Mouse (Mus musculus) hindbrain, embryonic 13.5 days (tissue): ENCODE data around the gene Kif5a. TPM values are rescaled to one million over a fixed set of nuclear protein-coding genes. Genes with fewer than 3 reads are reported as not detected.
A peak's percentile ranks its signal among the peaks of the same experiment; 100 is the strongest.
"Not testable (repeated sequence)": the region's sequence is repeated elsewhere in the genome, so short reads cannot be mapped to it uniquely, and the experiment has no call there.

Source experiments
- ATAC-seq: fragments of 200-750 bp; cut with Nextera tagmentation; 2 replicates; pipeline ENCODE4 v1.8.0; 2017; ENCODE audit warnings: moderate TSS enrichment; ENCODE audit not compliant: low FRiP score
- H3K27ac ChIP-seq: fragments of 300-500 bp; sonication (generic); 2 replicates; pipeline ENCODE4 v1.5.1; 2015; ENCODE audit warnings: inconsistent platforms, mild to moderate bottlenecking, moderate library complexity
- H3K27me3 ChIP-seq: fragments of 300-500 bp; sonication (generic); 2 replicates; pipeline ENCODE4 v1.6.1; 2015; ENCODE audit warnings: mild to moderate bottlenecking, inconsistent platforms
- H3K36me3 ChIP-seq: fragments of 300-500 bp; sonication (generic); 2 replicates; pipeline ENCODE4 v1.6.1; 2015; ENCODE audit warnings: mild to moderate bottlenecking, inconsistent platforms
- H3K4me1 ChIP-seq: fragments of 300-500 bp; sonication (generic); replicated peaks from 2 replicates; pipeline ENCODE4 v1.6.1; 2015; ENCODE audit warnings: inconsistent platforms
- H3K4me2 ChIP-seq: fragments of 300-500 bp; sonication (generic); 2 replicates; pipeline ENCODE4 v1.6.1; 2015; ENCODE audit warnings: inconsistent platforms, mild to moderate bottlenecking, moderate library complexity
- H3K4me3 ChIP-seq: fragments of 300-500 bp; sonication (generic); 2 replicates; pipeline ENCODE4 v1.5.1; 2015; ENCODE audit warnings: mild to moderate bottlenecking, inconsistent platforms
- H3K9ac ChIP-seq: fragments of 300-500 bp; sonication (generic); 2 replicates; pipeline ENCODE4 v1.6.1; 2015; ENCODE audit warnings: mild to moderate bottlenecking, inconsistent platforms
- H3K9me3 ChIP-seq: fragments of 300-500 bp; sonication (generic); 2 replicates; pipeline ENCODE4 v1.6.1; 2016; ENCODE audit warnings: inconsistent platforms
- WGBS: fragments of 180-500 bp; shearing (Covaris S2); methylation state at CpG from one replicate; pipeline ENCODE4 v1.1.7; 2015; 5-methylcytosine and 5-hydroxymethylcytosine counted together
- polyA plus RNA-seq: library from polyadenylated mRNA; unstranded; fragments of >200 nt; fragmentation: Nextera tagmentation; extraction: Ambion mirVana; gene quantifications from 2 replicates; pipeline ENCODE4 v1.2.1, GENCODE M21; 2015

Kif5a gene
- polyA plus RNA-seq: 86.3 and 88.5 TPM in 2 replicates

DNA sequence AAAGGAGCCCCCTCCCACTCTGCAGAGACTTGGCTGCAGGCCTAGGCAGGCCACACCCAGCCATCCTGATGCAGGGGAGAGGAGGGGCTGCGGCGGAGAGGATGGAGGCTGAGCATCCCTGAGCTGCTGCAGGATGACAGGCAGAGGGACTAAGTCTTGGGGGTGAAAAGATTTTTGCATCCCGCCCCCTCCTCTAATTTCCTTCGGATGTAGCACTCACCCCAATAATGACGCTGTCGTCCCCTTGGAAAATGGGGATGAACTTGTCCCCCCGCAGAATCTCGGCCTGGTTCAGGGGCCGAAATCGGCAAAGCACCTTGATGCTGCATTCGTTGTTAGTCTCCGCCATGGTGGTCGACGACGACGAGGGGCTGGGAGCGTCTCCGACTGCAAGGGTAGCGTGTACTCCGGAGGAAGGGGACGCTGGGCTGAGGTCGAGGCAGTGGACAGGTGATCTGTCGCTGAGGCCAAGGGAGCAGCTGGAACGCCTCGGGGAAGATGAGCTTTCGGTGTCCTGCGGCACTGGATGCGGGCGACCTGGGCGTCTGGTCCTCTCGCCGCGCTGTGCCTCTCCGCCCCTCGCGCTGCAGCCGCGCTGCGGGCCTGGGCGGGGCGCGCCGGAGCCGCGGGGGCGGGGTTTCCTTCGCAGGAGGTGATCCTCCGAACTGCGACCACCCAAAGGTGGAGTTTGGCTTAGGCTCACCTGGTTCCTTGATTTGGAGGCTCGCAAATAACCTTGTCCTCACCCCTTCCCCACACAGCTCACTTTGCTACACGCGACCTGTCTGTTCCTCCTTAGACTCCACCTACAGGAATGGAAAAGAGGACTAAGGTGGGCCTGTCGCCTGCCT, at the start of gene Kif5a:
TSS of gene Kif5a (minus strand) at position 801 of the 851 bp plus-strand sequence.
- Histone ChIP-seq H3K27ac (peak within 1 kb of the TSS; percentile 96), H3K36me3 (0 out of 2 replicates have a peak, but pooled peaks cover 2% of the 10 kb centered on the region), H3K4me2 (peak within 1 kb of the TSS; percentile 89), H3K4me1 (peaks cover 64% of the 10 kb centered on the region), H3K4me3 (peak within 1 kb of the TSS; percentile 70), H3K9me3 (no peaks in the 10 kb centered on the region), H3K9ac (peak within 1 kb of the TSS; percentile 93), H3K27me3 (0 out of 2 replicates have a peak, but pooled peaks cover 4% of the 10 kb centered on the region)
- under 1% methylated on average over 53 of the region's 53 CpGs for WGBS
- ATAC-seq: peak; percentile 55

DNA sequence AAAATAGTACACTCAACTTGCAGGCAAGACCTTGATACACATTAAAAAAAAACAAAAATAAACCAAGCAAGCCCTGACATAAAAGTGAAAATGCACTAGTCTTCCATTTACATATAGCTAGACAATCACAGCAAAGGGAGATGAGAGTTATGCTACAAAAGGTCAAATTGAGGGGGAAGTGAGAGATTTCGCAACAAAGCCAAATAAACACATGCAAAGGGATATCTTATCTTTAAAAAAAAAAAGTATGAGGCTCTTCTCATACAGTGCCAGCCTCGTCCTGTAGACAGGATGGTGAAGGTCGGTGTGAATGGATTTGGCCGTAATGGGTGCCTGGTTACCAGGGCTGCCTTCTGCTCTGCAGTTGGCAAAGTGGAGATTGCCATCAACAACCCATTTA, 49.7 kb upstream of the Kif5a start:
- 80% methylated on average over 4 of the region's 4 CpGs for WGBS
- ATAC-seq: no peak
- H3K9me3 ChIP-seq: no peaks in the 10 kb centered on the region
- no peak overlapping the region for H3K27ac ChIP-seq
- H3K4me3 ChIP-seq: no peak overlapping the region
- no peak overlapping the region for H3K4me2 ChIP-seq
- peaks cover 14% of the 10 kb centered on the region for H3K4me1 ChIP-seq
- H3K9ac ChIP-seq: no peak overlapping the region
- peaks cover 15% of the 10 kb centered on the region for H3K36me3 ChIP-seq
- 0 out of 2 replicates have a peak, but pooled peaks cover under 1% of the 10 kb centered on the region for H3K27me3 ChIP-seq

DNA sequence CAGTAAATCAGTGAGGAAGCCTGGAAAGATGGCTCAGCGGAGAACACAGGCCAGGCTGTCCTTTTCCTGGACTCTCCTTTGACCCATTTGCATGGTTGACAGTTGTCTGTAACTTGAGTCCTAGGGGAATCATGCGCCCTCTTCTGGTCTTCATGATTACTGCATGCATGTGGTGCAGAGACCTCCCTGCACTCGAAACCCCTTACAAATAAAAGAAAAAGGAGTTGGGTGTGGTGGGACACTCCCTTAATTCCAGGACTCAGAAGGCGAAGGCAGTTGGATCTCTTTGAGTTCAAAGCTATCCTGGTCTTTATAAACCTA, 49.2 kb upstream of the Kif5a start:
- H3K27ac ChIP-seq: peak overlapping the region; percentile 81
- H3K4me2 ChIP-seq: peak overlapping the region; percentile 82
- peak; percentile 21 for ATAC-seq
- peaks cover 21% of the 10 kb centered on the region for H3K36me3 ChIP-seq
- H3K4me1 ChIP-seq: peaks cover 14% of the 10 kb centered on the region
- no peaks in the 10 kb centered on the region for H3K9me3 ChIP-seq
- 1% methylated on average over 4 of the region's 4 CpGs for WGBS
- H3K9ac ChIP-seq: peak overlapping the region; percentile 85
- no peaks in the 10 kb centered on the region for H3K27me3 ChIP-seq
- peak overlapping the region; percentile 70 for H3K4me3 ChIP-seq

DNA sequence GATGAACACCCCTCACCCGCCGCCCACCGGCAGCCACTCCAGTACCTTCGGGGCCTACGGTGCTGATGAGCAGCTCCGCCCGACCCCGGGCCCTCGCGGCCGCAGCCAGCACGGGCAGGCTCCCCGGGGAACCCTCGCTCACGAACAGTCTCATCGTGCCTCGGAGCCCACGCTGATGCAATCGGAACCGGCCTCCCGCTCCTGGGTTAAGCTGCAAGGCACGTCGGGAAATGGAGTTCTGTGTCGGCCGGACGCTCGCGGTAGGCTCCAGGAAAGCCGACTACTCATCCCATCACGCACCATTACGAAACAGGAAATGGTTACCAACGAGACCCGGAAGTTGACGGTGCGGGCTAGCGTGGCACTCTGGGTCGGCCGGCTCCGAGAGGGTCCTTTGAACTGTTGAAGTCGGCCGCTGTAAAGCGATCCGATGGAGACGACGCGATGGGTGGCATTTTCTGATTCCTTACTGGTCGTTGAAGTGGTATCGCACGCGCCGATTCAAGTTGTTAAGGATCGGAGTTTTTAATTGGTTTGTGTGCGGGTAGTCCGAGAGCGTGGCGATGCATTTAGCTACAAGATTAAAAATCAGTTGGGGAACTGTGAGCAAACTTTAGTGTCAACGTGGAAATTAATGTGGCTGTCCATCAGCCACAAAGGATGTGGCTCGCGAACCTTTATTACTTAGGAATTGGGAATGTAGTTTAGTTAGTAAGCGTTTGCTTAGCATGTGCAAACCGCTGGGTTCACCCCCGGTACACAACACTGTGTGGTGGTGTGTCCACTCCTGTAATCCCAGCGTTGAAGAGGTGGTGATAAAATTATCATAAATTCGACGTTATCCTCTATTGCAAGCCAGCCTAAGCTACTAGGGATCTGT, 48.6 kb upstream of the Kif5a start, which contains the start of gene Mars:
TSS of gene Mars (minus strand) at position 311 of the 880 bp plus-strand sequence.
- Histone ChIP-seq H3K4me2 (peak within 1 kb of the TSS; percentile 82), H3K36me3 (peaks cover 27% of the 10 kb centered on the region), H3K27ac (peak within 1 kb of the TSS; percentile 85), H3K27me3 (no peaks in the 10 kb centered on the region), H3K9ac (peak within 1 kb of the TSS; percentile 85), H3K4me1 (peaks cover 14% of the 10 kb centered on the region), H3K4me3 (peak within 1 kb of the TSS; percentile 70), H3K9me3 (no peaks in the 10 kb centered on the region)
- peak; percentile 96 for ATAC-seq
- WGBS: under 1% methylated on average over 65 of the region's 65 CpGs

DNA sequence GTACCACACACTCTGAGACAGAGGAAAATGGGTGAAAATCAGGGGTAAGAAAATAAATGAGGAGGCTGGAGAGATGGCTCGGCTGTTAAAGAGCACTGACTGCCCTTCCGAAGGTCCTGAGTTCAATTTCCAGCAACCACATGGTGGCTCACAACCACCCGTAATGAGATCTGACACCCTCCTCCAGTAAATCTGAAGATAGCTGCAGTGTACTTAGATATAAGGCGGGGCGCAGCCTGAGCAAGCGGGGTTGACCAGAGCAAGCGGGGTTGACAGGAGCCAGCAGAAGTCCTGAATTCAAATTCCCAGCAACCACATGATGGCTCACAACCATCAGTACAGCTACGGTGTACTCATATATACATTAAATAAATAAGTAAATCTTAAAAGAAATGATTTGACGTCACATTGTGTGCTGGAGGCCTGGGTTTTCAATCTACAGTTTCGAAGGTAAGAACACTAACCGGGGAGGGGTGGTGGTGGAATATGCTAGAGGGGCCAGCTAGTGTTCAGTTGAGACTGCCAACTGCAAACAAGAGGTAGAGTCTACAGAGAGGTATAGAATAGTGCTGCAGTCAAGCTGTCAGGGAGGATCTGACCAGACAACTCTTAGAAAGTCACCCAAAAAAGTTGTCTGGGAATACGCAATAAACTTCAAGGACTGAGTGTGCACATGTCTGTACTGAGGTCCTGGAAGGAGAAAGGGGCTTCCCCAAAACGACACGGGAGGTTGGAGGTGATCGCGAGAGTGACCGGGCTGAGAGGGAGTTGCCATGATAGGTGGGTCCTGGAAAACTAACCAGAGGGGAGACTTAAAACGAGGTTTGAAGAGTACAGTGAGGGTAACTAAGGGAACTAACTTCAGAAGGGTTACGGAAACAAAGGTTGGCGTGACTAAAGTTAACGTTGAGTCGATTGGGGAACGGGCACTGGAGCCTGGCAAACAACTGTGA, 47.7 kb upstream of the Kif5a start:
- H3K27me3 ChIP-seq: no peaks in the 10 kb centered on the region
- H3K4me1 ChIP-seq: peaks cover 14% of the 10 kb centered on the region
- peaks cover 36% of the 10 kb centered on the region for H3K36me3 ChIP-seq
- ATAC-seq: peak; percentile 38
- H3K9ac ChIP-seq: peak overlapping the region; percentile 85
- peak overlapping the region; percentile 70 for H3K4me3 ChIP-seq
- peak overlapping the region; percentile 85 for H3K27ac ChIP-seq
- H3K4me2 ChIP-seq: peak overlapping the region; percentile 82
- 40% methylated on average over 23 of the region's 23 CpGs for WGBS
- no peaks in the 10 kb centered on the region for H3K9me3 ChIP-seq

DNA sequence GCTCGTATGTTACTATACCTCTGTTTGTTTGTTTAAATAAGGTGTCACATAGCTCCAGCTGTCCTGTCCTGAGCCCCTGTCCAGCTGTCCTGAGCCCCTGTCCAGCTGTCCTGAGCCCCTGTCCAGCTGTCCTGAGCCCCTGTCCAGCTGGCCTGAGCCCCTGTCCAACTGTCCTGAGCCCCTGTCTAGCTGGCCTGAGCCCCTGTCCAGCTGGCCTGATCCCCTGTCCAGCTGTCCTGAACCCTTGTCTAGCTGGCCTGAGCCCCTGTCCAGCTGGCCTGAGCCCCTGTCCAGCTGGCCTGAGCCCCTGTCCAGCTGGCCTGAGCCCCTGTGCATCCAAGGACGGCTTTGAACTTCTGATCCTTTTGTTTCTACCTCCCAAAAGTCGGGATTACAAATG, 46.0 kb upstream of the Kif5a start:
- H3K27me3 ChIP-seq, H3K4me3 ChIP-seq, H3K9ac ChIP-seq, ATAC-seq, H3K9me3 ChIP-seq, H3K4me2 ChIP-seq, H3K27ac ChIP-seq: not testable (repeated sequence)
- peaks cover 52% of the 10 kb centered on the region for H3K36me3 ChIP-seq
- WGBS: 93% methylated on average over 3 of the region's 3 CpGs
- peaks cover 14% of the 10 kb centered on the region for H3K4me1 ChIP-seq

DNA sequence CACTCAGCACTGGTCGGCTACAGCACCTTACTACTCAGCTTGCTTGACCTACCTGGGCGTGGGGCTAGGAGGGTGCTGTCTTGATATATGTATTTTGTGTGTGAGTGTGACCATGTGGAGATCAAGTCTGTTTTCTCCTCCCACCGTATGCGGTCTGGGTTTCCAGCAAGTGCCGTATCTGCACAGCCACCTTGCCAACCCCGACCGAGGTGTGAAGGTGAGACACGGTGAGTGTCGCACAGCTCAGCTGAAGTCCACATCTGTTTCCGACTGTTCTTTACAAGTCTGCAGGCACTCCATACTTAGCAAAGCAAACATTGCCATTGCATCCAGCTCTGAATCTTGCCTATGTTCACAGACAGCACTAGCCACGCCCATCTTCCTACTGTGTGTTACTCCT, 40.0 kb upstream of the Kif5a start:
- H3K9ac ChIP-seq: no peak overlapping the region
- 96% methylated on average over 11 of the region's 11 CpGs for WGBS
- H3K27me3 ChIP-seq: no peaks in the 10 kb centered on the region
- no peaks in the 10 kb centered on the region for H3K9me3 ChIP-seq
- no peak overlapping the region for H3K27ac ChIP-seq
- no peak overlapping the region for H3K4me2 ChIP-seq
- no peak overlapping the region for H3K4me3 ChIP-seq
- peaks cover 93% of the 10 kb centered on the region for H3K36me3 ChIP-seq
- no peak for ATAC-seq
- no peaks in the 10 kb centered on the region for H3K4me1 ChIP-seq

DNA sequence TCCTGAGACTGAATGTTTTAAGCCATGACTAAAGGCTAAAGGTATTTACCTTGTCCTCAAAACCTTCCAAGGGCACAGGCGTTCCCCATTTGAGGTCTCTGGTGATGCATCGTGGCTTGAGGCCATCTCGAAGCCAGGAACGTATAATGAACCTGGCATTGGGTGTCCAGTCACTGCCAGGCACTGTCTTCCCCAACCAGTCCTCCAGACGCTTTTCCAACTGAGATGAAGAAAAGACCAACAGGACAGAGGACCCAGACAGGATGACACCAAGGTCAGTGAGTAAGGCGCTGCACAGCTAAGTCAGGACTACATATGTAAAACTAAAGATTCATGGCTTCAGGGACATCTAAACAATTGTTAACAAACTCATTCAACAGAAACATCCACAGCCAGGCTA, 37.2 kb upstream of the Kif5a start:
- Histone ChIP-seq H3K36me3 (peaks cover 93% of the 10 kb centered on the region), H3K27me3 (no peaks in the 10 kb centered on the region), H3K4me1 (no peaks in the 10 kb centered on the region), H3K27ac (no peak overlapping the region), H3K9ac (no peak overlapping the region), H3K4me2 (no peak overlapping the region), H3K9me3 (no peaks in the 10 kb centered on the region), H3K4me3 (no peak overlapping the region)
- 90% methylated on average over 6 of the region's 6 CpGs for WGBS
- no peak for ATAC-seq

DNA sequence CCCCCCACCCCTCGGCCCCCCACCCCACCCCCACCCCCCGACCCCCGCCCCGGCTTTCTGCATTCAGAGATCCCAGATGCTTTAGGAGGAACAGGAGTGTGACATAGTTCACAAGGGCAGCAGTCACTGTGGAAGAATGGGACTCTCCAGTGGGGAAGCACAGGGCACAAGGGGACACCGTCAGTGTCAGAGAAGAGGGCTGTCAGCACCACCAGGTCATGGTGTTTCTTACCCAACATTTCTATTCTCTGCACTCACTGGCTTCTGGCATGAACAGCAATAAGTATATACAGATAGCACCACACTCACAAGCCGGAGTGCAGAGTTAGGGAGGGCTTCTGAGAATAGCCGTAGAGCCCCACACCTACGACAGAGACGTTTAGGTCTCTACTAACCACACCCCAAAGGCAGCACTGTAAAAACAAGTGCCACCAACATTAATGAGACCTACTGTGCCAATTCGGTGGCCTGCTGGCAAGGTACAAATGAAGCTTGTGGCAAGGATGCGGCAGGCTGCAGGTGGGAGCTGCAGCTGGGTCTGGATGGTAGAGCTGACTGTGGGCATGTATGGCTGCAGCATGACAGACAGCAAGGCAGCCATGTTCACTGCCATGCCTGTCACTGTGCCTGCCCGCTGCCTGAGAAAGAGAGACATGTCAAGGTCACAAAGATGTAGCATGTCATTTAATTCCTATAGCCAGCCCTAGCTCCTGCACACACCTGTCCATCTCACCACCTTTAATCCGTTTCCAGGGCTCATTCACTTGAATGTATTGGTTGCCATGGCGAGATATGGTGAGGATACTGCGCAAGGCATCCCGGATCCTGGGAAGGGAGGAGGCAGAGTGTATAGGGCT, 34.1 kb upstream of the Kif5a start:
- 93% methylated on average over 16 of the region's 16 CpGs for WGBS
- ATAC-seq: no peak

DNA sequence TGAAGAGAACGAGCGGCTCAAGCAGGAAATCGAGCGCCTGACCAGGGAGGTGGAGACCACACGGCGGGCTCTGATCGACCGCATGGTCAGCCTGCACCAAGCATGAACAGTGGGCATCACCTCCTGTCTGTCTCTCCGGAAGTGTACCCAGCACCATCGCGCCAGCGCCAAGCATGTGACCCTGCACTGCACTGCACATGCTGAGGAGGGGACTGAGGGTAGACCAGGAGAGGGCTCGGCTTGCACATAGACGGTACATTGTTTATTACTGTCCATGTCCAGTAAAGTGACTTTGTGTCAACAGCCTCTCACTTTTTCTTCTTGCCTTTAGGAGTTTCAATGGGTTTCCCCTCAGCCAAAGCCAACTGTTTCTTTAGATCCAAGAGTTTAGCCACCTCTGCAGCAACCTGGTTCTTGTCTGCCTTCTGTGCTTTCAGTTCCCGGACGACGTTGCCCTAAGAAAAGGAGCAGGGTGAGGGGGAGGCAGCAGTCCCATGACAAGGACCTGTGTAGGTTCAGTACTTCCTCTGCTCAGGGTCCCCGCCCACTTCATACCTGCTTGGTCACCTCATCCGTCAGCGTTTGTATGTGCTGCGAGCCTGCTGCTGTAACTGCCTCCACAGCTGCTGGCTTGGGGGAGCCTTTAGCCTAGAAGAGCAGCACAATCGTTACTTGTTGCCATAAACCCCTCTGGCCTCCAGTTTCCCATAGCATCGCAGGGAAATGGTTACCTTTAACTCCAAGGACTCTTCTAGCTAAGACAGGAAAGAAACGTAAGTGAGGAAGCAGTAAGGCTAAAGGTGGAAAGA, 33.0 kb upstream of the Kif5a start:
- no peak overlapping the region for H3K4me2 ChIP-seq
- no peaks in the 10 kb centered on the region for H3K9me3 ChIP-seq
- no peak overlapping the region for H3K27ac ChIP-seq
- 92% methylated on average over 24 of the region's 24 CpGs for WGBS
- no peak for ATAC-seq
- H3K4me1 ChIP-seq: peaks cover 26% of the 10 kb centered on the region
- no peak overlapping the region for H3K4me3 ChIP-seq
- no peaks in the 10 kb centered on the region for H3K27me3 ChIP-seq
- H3K36me3 ChIP-seq: peaks cover 74% of the 10 kb centered on the region
- H3K9ac ChIP-seq: no peak overlapping the region

More for the DNA sequence above, 34.1 kb upstream of the Kif5a start:
- Histone ChIP-seq H3K4me1 (peaks cover 16% of the 10 kb centered on the region), H3K9me3 (no peaks in the 10 kb centered on the region), H3K27ac (no peak overlapping the region), H3K4me2 (no peak overlapping the region), H3K9ac (no peak overlapping the region), H3K27me3 (no peaks in the 10 kb centered on the region), H3K4me3 (no peak overlapping the region), H3K36me3 (peaks cover 84% of the 10 kb centered on the region)
